Mouse (Mus musculus): Measurements from ENCODE around the gene Atp11c. TPM values are rescaled to one million over a fixed set of nuclear protein-coding genes. Genes with fewer than 3 reads are reported as not detected.

The Atp11c gene
- polyA plus RNA-seq, 1 experiment from 2014 or later = 1.8 TPM

DNA sequence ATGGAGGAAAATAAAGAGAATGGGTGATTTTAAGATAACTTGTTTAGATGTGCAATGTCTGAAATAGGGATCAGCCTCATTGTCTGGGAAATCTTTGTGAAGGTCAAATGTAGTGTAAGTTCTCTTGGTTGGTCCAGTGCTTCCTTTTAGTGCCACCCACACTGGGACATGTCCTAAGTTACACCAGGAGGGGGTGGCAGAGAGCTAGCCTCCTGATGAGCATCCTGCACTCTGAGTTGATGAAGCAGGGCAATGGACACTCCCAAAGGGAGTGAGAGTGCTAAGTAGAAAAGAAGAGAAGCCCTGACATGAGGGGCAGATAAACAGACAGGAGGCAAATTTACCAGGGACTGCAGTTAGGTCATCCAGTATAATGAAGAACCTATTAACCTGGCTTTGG is 88.5 kb downstream of the Atp11c start:
- no peak overlapping the region for H3K4me3 ChIP-seq (ENCODE audit: low read depth, low read length)
- ATAC-seq (ENCODE audit: low FRiP score, low TSS enrichment) (no peak), DNase-seq (ENCODE audit: low spot score) (peak; percentile 26)
- H3K4me2 ChIP-seq (replicated peaks; ENCODE audit: low read depth) = no peak overlapping the region
- H3K9me3 ChIP-seq (ENCODE audit: control insufficient read depth, low read length) = no peaks in the 10 kb centered on the region
- no peak for TF ChIP-seq EP300 (optimal IDR thresholded peaks at IDR 0.05)
- TF ChIP-seq CTCF (IDR thresholded peaks at IDR 0.05; ENCODE audit: low read depth) = peak; percentile 75
- H3K9ac ChIP-seq (ENCODE audit: low read length) = no peak overlapping the region
- H3K4me1 ChIP-seq (replicated peaks; ENCODE audit: control insufficient read depth, insufficient read depth) = no peaks in the 10 kb centered on the region
- no peaks in the 10 kb centered on the region for H3K27me3 ChIP-seq (ENCODE audit: control insufficient read depth, insufficient read depth, low read length)
- no peak overlapping the region for H3K27ac ChIP-seq (replicated peaks)
- H3K36me3 ChIP-seq (ENCODE audit: control insufficient read depth, insufficient read depth, low read length) = no peaks in the 10 kb centered on the region

DNA sequence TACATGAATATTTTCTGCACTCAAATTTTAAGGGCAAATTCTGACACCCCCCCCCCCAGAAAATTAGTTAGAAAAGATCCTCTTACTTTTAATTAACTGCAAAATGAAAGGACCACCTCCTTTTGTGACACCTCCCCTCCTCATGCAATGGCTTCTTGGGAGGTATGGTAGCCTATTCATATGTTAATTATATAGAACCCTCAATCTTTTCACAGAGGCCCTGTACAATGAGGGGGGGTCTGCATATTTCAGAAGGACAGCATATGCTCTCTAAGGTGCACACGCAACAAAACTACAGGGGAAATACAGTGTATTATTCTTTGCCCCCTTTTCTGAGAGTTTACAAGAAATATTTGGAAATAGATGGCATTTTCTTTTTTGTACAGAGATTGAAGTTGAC is 94.7 kb downstream of the Atp11c start:
- ATAC-seq (ENCODE audit: low FRiP score, low TSS enrichment) (no peak), DNase-seq (ENCODE audit: low spot score) (no peak)
- H3K4me2 ChIP-seq (replicated peaks; ENCODE audit: low read depth) = no peak overlapping the region
- TF ChIP-seq EP300 (optimal IDR thresholded peaks at IDR 0.05) = no peak
- TF ChIP-seq CTCF (IDR thresholded peaks at IDR 0.05; ENCODE audit: low read depth) = no peak
- H3K27ac ChIP-seq (replicated peaks) = no peak overlapping the region
- H3K9ac ChIP-seq (ENCODE audit: low read length) = no peak overlapping the region
- H3K9me3 ChIP-seq (ENCODE audit: control insufficient read depth, low read length) = no peaks in the 10 kb centered on the region
- H3K4me3 ChIP-seq (ENCODE audit: low read depth, low read length) = no peak overlapping the region
- no peaks in the 10 kb centered on the region for H3K4me1 ChIP-seq (replicated peaks; ENCODE audit: control insufficient read depth, insufficient read depth)
- no peaks in the 10 kb centered on the region for H3K27me3 ChIP-seq (ENCODE audit: control insufficient read depth, insufficient read depth, low read length)
- no peaks in the 10 kb centered on the region for H3K36me3 ChIP-seq (ENCODE audit: control insufficient read depth, insufficient read depth, low read length)
- 69% methylated on average over 1 of the region's 1 CpGs for WGBS

DNA sequence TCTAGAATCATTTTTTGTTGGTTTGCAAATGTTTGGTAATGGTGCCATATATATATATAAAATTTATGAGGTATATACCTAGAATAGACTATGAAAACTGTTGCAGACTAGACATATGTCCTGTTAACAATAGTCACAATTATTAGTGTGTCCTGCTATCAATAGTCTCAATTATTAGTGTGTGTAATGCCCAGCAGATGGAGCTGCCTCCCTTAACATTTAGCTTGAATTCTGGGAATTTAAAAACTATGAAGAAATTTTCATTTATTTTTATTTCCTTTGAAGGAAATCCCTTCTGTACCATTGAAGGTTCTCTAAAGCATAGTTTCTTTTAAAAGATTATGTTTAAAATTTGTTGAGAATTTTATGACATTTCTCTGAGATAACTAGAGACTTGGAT is 97.2 kb downstream of the Atp11c start:
- no peak overlapping the region for H3K4me2 ChIP-seq (replicated peaks; ENCODE audit: low read depth)
- no peaks in the 10 kb centered on the region for H3K27me3 ChIP-seq (ENCODE audit: control insufficient read depth, insufficient read depth, low read length)
- no peaks in the 10 kb centered on the region for H3K4me1 ChIP-seq (replicated peaks; ENCODE audit: control insufficient read depth, insufficient read depth)
- no peaks in the 10 kb centered on the region for H3K9me3 ChIP-seq (ENCODE audit: control insufficient read depth, low read length)
- H3K36me3 ChIP-seq (ENCODE audit: control insufficient read depth, insufficient read depth, low read length) = no peaks in the 10 kb centered on the region
- no peak overlapping the region for H3K9ac ChIP-seq (ENCODE audit: low read length)
- H3K4me3 ChIP-seq (ENCODE audit: low read depth, low read length) = no peak overlapping the region
- no peak for ATAC-seq (ENCODE audit: low FRiP score, low TSS enrichment)
- no peak for DNase-seq (ENCODE audit: low spot score)
- no peak overlapping the region for H3K27ac ChIP-seq (replicated peaks)
- TF ChIP-seq EP300 (optimal IDR thresholded peaks at IDR 0.05) = no peak
- peak; percentile 45 for TF ChIP-seq CTCF (IDR thresholded peaks at IDR 0.05; ENCODE audit: low read depth)

DNA sequence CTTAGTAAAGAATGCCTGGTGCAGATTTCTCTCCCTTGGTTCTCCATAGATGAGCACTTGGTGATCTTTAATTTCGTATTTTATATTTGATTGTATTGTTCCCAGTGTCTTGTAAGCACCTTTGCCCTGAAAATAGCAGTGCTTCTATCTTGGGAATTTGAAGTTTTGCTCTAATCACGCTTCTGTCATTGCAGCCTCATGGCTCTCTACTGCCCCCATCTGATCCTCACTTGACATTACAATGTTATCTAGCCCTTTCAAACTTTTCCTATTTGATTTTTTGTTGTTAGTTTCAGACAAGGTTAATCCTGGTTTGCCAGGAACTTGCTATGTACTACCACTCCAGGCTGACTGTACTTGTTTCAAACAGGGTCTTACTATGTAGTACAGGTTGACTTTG is 128.7 kb downstream of the Atp11c start:
- 19% methylated on average over 2 of the region's 2 CpGs for WGBS
- H3K9ac ChIP-seq (ENCODE audit: low read length) = no peak overlapping the region
- TF ChIP-seq CTCF (IDR thresholded peaks at IDR 0.05; ENCODE audit: low read depth) (peak; percentile 74), EP300 (optimal IDR thresholded peaks at IDR 0.05) (no peak)
- no peak overlapping the region for H3K4me2 ChIP-seq (replicated peaks; ENCODE audit: low read depth)
- no peaks in the 10 kb centered on the region for H3K36me3 ChIP-seq (ENCODE audit: control insufficient read depth, insufficient read depth, low read length)
- no peak for DNase-seq (ENCODE audit: low spot score)
- H3K4me1 ChIP-seq (replicated peaks; ENCODE audit: control insufficient read depth, insufficient read depth) = no peaks in the 10 kb centered on the region
- H3K27ac ChIP-seq (replicated peaks) = no peak overlapping the region
- H3K27me3 ChIP-seq (ENCODE audit: control insufficient read depth, insufficient read depth, low read length) = no peaks in the 10 kb centered on the region
- ATAC-seq (ENCODE audit: low FRiP score, low TSS enrichment) = no peak
- no peak overlapping the region for H3K4me3 ChIP-seq (ENCODE audit: low read depth, low read length)
- H3K9me3 ChIP-seq (ENCODE audit: control insufficient read depth, low read length) = no peaks in the 10 kb centered on the region

DNA sequence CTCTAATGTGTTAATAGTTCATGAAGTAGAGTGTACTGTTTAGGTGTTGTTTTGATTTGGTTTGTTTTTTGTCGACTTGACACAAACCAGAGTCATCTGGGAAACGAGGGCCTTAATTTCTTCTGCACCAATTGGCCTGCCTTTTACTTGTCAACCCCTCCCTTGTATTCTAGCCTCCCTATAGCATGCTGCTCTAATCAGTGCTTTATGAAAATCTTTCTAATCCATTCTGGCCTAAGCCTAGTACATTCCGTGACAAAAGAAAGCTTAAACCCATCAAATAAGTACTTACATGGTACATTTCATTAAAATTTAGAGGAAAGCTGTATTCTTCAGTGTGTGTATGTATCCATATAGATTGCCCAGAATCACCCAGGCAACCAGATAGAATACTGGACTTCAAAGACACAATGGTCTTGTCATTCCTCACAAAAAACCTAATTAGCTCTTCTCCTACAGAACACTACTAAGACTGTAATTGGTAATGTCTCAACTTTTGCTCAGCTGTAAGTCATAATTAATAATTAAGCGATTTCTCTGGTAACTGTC is 177.9 kb downstream of the Atp11c start:
- Histone ChIP-seq H3K4me1 (replicated peaks; ENCODE audit: control insufficient read depth, insufficient read depth) (no peaks in the 10 kb centered on the region), H3K27ac (replicated peaks) (no peak overlapping the region), H3K4me3 (ENCODE audit: low read depth, low read length) (no peak overlapping the region), H3K27me3 (ENCODE audit: control insufficient read depth, insufficient read depth, low read length) (no peaks in the 10 kb centered on the region), H3K4me2 (replicated peaks; ENCODE audit: low read depth) (no peak overlapping the region), H3K36me3 (ENCODE audit: control insufficient read depth, insufficient read depth, low read length) (no peaks in the 10 kb centered on the region), H3K9me3 (ENCODE audit: control insufficient read depth, low read length) (no peaks in the 10 kb centered on the region), H3K9ac (ENCODE audit: low read length) (no peak overlapping the region)
- TF ChIP-seq EP300 (optimal IDR thresholded peaks at IDR 0.05) = no peak
- TF ChIP-seq CTCF (IDR thresholded peaks at IDR 0.05; ENCODE audit: low read depth) = no peak
- ATAC-seq (ENCODE audit: low FRiP score, low TSS enrichment) = no peak
- WGBS = 50% methylated on average over 4 of the region's 4 CpGs
- DNase-seq (ENCODE audit: low spot score) = no peak

DNA sequence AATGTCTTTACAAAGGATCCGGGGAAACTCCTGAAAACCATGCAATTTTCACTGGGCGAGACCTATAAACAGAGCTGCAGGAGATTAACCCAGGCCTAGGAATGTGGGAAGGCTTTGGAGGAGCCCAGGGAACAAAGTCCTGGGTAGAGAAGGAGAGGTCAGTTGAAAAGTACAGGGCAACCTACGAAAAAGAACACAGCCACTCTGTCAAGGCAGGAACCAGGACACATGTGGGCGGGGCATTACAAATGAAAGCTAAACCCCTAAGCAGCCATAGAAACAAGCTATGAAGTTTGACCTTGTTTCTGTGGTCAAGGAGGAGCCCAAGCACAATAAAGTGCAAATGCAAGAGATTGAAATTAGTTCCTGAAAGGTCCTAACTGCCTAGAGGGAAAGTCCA is 186.8 kb downstream of the Atp11c start:
- no peaks in the 10 kb centered on the region for H3K36me3 ChIP-seq (ENCODE audit: control insufficient read depth, insufficient read depth, low read length)
- no peak overlapping the region for H3K4me3 ChIP-seq (ENCODE audit: low read depth, low read length)
- H3K9ac ChIP-seq (ENCODE audit: low read length) = no peak overlapping the region
- no peak for ATAC-seq (ENCODE audit: low FRiP score, low TSS enrichment)
- H3K27me3 ChIP-seq (ENCODE audit: control insufficient read depth, insufficient read depth, low read length) = no peaks in the 10 kb centered on the region
- no peak for TF ChIP-seq CTCF (IDR thresholded peaks at IDR 0.05; ENCODE audit: low read depth)
- no peak for TF ChIP-seq EP300 (optimal IDR thresholded peaks at IDR 0.05)
- 52% methylated on average over 4 of the region's 4 CpGs for WGBS
- H3K27ac ChIP-seq (replicated peaks) = no peak overlapping the region
- H3K4me1 ChIP-seq (replicated peaks; ENCODE audit: control insufficient read depth, insufficient read depth) = no peaks in the 10 kb centered on the region
- H3K4me2 ChIP-seq (replicated peaks; ENCODE audit: low read depth) = no peak overlapping the region; the same call in 1 of the 2 replicates
- peak; percentile 16 for DNase-seq (ENCODE audit: low spot score)
- H3K9me3 ChIP-seq (ENCODE audit: control insufficient read depth, low read length) = no peaks in the 10 kb centered on the region

Data from stomach, postnatal 0 days (tissue).